Mouse (Mus musculus) myocyte (in vitro differentiated cells): ENCODE results near the gene Hs1bp3.

Experiments
- MAX ChIP-seq: IDR thresholded peaks from one replicate; pipeline ENCODE4 v1.6.1; 2011; ENCODE audit warnings: low read depth, mild to moderate bottlenecking, control low read depth
- POLR2A ChIP-seq: IDR thresholded peaks from one replicate; pipeline ENCODE4 v1.6.1; 2011; ENCODE audit warnings: low read depth, mild to moderate bottlenecking, control low read depth, moderate library complexity; ENCODE audit not compliant: insufficient read length
- SRF ChIP-seq: IDR thresholded peaks from one replicate; pipeline ENCODE4 v1.6.1; 2011; ENCODE audit warnings: low read depth; ENCODE audit not compliant: control insufficient read depth, insufficient read length
- TCF3 ChIP-seq: IDR thresholded peaks from one replicate; pipeline ENCODE4 v1.6.1; 2011; ENCODE audit warnings: low read depth, control low read depth; ENCODE audit not compliant: insufficient read length
- USF1 ChIP-seq: IDR thresholded peaks from one replicate; pipeline ENCODE4 v1.6.1; 2011; ENCODE audit warnings: low read depth, mild to moderate bottlenecking, control low read depth, moderate library complexity

DNA sequence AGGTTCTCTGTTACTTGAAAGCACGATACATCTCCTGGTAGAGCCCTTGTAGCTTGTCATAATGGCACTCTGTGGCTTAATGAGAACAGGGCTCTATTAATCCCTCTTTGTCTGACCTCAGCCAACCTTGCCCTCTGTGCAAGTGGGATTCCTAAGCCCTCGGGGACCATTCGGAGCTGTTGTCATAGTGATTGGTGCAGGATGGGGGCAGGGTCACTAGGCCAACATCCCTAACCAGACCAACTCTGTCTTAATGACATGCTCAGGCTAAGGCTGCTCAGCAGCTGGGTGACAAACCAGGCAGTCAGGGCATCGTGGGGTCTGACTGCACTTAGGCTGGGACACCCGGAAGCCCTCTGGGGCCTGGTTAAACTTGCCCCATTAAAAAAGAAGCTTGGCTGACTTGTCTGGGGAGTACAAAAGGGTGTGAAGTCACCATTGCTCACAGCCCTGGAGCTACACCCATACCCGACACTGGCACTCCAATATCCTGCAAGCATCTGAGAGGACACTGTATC, 51.1 kb downstream of the Hs1bp3 start:
- TF ChIP-seq POLR2A (no peak), MAX (no peak), TCF3 (no peak), SRF (no peak), USF1 (no peak)
